Mouse (Mus musculus) testis, postnatal 10 days (tissue): ENCODE results near the gene Ctr9.

Experiments
- DNase-seq: peaks from one replicate; pipeline ENCODE4 v3.0.0; 2021; ENCODE audit warnings: low spot score

Gene Ctr9

DNA sequence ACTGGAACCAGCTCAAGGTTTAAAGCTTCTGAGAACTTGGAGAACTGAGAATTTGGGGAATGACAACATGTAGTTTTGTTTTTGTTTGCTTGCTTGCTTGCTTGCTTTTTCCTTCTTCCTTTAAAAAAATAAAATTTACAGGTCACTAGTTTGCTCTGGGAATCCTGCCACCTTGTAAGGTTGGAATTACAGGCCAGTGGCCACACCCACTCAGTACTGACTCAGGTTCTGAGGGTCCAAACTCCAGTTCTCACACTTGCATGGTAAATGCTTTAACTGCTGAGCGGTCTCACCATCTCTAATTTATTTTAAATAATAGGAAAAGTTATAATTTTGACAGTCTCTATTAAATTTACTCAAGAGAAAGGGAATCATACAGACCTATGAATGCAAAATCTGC, 69.4 kb downstream of the Ctr9 start:
- DNase-seq: no peak
